Mouse (Mus musculus): ENCODE measurements around the gene Rasgef1c. TPM values are rescaled to one million over a fixed set of nuclear protein-coding genes. Genes with fewer than 3 reads are reported as not detected.
A peak's percentile ranks its signal among the peaks of the same experiment; 100 is the strongest.

The Rasgef1c gene
- total RNA-seq, 2 experiments from 2014 or later, result 0.13 to 0.31 TPM

- H3K27ac ChIP-seq, result 0 out of 2 replicates have a peak overlapping the region, but pooled peaks have one; percentile 38
- intact Hi-C loops (cut with DNase I), result no loop called here
- no peak for TF ChIP-seq CTCF (IDR thresholded peaks at IDR 0.05)
- no peak for DNase-seq
- no peak overlapping the region for H3K4me3 ChIP-seq
These were observed 29.5 kb downstream of the Rasgef1c start for GRCm38 (mm10) chr11:49931037-49931625.

- DNase-seq, result no peak
- TF ChIP-seq CTCF (IDR thresholded peaks at IDR 0.05), result no peak
- Histone ChIP-seq H3K27ac (no peak overlapping the region), H3K4me3 (no peak overlapping the region)
- intact Hi-C loops (cut with DNase I), result no loop called here
These were observed 30.2 kb downstream of the Rasgef1c start for GRCm38 (mm10) chr11:49931853-49932252.

GRCm38 (mm10) chr11:49933811-49934210 is 32.2 kb downstream of the Rasgef1c start:
- no peak for DNase-seq
- H3K4me3 ChIP-seq, result no peak overlapping the region
- intact Hi-C loops (cut with DNase I), result no loop called here
- TF ChIP-seq CTCF (IDR thresholded peaks at IDR 0.05), result no peak
- no peak overlapping the region for H3K27ac ChIP-seq

- H3K4me3 ChIP-seq, result no peak overlapping the region
- H3K27ac ChIP-seq, result peak overlapping the region; percentile 40; the same call in 1 of the 2 replicates
- no peak for TF ChIP-seq CTCF (IDR thresholded peaks at IDR 0.05)
- intact Hi-C loops (cut with DNase I), result no loop called here
- DNase-seq, result no peak
These were observed 32.7 kb downstream of the Rasgef1c start for GRCm38 (mm10) chr11:49934322-49934721.

DNA sequence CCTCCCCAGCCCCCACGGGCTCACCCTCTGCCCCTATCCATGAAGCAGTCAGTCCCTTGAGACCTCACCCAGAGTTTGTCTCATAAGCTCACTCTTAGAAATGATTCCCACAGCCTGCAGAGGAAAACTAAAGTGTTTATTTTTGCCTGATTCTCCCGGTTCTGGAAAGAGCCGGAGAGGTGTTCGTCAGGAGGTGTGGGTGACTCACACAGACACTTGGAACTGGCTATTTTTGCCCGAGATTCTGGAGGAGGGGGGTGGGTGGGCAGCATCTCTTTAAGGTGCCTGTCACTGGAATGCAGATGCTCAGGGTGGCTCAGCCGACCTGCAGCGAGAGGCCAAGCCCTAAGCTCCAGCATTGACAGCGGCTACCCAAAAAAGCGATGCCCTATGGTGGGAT is 34.8 kb downstream of the Rasgef1c start:
- intact Hi-C loops (cut with DNase I), result no loop called here
- TF ChIP-seq CTCF (IDR thresholded peaks at IDR 0.05), result no peak

GRCm38 (mm10) chr11:49937779-49938178 is 36.1 kb downstream of the Rasgef1c start:
- no peak for DNase-seq
- no peak for TF ChIP-seq CTCF (IDR thresholded peaks at IDR 0.05)
- Histone ChIP-seq H3K4me3 (no peak overlapping the region), H3K27ac (no peak overlapping the region)
- intact Hi-C loops (cut with DNase I), result no loop called here

More for the DNA sequence above, 34.8 kb downstream of the Rasgef1c start:
- Histone ChIP-seq H3K27ac (no peak overlapping the region), H3K4me3 (no peak overlapping the region)
- DNase-seq, result no peak

DNA sequence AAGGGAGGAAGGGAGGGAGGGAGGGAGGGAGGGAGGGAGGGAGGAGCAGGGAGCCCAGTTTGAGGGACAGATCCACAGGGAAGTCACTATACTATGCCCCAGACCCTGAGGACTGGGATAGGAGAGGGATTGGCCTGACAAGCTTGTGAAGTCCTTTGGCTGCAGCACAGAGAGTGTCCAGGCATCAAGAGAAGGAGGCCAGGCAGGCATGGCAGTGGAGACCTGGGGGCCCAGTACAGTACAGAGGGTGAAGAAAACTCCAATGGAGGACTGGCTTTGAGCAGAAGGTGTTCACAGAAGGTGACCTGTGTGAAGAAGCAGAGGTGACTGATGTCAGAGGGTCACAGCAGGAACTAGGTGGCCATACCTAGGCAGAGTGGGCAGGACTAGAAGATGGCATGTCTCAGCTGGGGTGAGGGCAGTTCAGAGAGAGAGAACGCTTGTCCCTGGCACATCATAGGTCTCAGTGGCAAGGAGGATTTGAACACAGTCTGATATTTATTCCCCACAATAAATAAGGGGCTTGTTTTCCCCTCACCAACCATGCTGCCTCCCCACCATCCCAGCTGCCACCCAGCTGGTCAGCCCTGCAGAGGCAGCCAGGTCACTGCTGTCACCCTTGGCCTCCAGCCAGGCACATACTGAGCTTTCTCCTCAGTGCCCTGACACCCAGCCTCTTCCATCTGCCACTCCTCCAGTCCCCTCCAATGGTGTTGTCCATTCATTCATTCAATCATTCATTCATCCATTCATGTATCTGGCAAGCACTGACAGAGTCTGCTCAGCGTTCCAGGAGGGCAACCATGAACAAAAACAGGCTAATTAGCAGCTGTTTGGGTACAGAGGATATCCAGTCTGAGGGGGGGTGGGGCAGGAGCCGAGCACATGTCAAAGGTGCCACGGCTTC is 36.9 kb downstream of the Rasgef1c start:
- Histone ChIP-seq H3K4me3 (no peak overlapping the region), H3K27ac (no peak overlapping the region)
- intact Hi-C loops (cut with DNase I), result no loop called here
- TF ChIP-seq CTCF (IDR thresholded peaks at IDR 0.05), result no peak
- peak; percentile 73 for DNase-seq

- Histone ChIP-seq H3K4me3 (no peak overlapping the region), H3K27ac (no peak overlapping the region)
- TF ChIP-seq CTCF (IDR thresholded peaks at IDR 0.05), result no peak
- no peak for DNase-seq
- intact Hi-C loops (cut with DNase I), result no loop called here
These were observed 41.2 kb downstream of the Rasgef1c start for GRCm38 (mm10) chr11:49942841-49943240.

DNA sequence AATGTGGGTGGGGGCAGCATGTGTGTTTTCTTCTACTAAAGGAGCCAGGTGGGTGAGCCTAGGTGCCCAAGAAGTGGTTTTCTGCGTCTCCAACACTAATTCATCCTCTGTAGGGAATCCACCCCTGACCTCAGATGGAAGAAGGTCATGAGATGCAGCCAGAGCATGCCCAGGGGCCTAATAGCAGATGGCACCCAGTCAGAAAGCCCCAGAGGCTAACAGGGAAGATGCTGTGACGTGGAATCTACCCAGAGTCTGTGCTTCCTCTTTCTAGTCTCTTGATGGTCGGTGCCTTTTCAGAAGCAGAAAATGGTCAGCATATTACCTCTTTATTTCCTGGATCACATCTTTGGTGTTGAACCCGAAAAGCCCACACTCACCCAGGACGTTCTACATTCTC is 42.3 kb downstream of the Rasgef1c start:
- TF ChIP-seq CTCF (IDR thresholded peaks at IDR 0.05), result no peak
- intact Hi-C loops (cut with DNase I), result no loop called here
- Histone ChIP-seq H3K4me3 (no peak overlapping the region), H3K27ac (no peak overlapping the region)
- DNase-seq, result no peak

DNA sequence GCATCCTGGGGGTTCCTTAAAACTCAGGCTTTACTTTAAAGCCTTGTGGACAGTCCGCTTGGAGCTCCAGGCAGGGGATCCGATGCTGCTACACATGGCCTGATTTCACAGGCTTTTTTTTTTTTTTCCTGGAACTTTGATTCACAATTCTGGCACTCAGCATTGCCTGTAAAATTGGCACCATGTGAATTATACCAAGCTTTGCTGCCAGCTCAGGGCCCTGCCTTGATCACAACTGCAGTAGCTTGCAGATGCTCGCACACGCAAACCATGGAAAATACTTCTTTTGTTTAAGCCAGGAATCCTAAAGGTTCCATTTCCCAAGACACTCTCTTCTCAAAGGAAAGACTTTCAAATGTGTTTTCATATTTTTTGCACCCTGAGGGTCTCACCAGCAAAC is 44.1 kb downstream of the Rasgef1c start:
- no peak overlapping the region for H3K27ac ChIP-seq
- no peak overlapping the region for H3K4me3 ChIP-seq
- DNase-seq, result no peak
- intact Hi-C loops (cut with DNase I), result no loop called here
- no peak for TF ChIP-seq CTCF (IDR thresholded peaks at IDR 0.05)

DNA sequence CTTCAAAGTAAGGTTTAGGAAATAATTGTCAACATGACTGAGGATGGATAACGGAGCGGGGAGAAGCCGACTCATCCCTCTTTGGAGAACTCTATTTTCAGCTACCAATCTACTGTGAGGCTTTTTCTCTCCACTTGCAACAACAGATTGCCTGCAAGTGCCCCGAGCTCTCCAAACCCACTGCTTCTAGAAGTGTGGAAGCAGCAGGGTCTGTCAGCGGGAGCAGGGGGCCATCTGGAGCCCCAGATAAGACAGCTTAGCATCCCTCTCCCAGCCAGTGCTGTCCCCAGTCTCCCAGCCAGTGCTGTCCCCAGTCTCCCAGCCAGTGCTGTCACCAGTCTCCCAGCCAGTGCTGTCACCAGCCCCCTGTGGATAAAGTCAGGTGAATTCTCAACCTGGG is 48.2 kb downstream of the Rasgef1c start:
- intact Hi-C loops (cut with DNase I), result no loop called here
- no peak for DNase-seq
- no peak overlapping the region for H3K27ac ChIP-seq
- no peak for TF ChIP-seq CTCF (IDR thresholded peaks at IDR 0.05)
- H3K4me3 ChIP-seq, result no peak overlapping the region

- Histone ChIP-seq H3K4me3 (no peak overlapping the region), H3K27ac (no peak overlapping the region)
- no peak for TF ChIP-seq CTCF (IDR thresholded peaks at IDR 0.05)
- DNase-seq, result no peak
- intact Hi-C loops (cut with DNase I), result no loop called here
These were observed 52.0 kb downstream of the Rasgef1c start for GRCm38 (mm10) chr11:49953616-49954015.

DNA sequence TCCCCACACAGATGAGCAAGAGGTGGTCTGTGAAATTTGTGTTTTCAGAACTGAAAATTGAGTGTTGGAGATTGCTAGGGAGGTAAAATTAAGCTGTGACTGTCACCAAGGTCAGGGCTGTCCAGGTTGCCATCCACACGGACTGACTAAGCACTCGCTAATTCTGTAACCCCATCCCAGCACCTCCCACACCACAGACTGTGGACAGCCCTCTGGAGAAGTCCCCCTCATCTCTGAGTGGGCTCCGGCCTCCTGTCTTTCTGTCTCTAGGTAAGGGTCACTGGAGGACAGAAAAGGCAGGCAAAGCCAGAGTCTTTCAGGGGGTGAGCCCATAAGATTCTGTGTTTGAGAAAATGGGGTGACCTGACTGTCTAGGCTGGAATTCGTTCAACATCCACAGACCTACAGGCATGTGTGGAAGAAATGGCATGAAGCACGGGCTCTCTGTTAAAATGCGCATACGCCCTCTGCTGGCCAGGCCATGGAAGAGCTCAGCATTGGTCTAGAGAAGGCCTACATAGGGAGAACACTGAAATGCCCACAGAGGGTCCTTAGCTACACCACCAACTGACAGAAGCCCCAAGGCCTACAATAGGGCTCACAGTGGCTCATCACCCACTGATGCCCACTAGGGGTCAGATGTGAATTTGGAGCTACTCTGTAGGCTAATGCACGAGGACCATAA is 54.1 kb downstream of the Rasgef1c start:
- peak; percentile 74 for DNase-seq
- no peak overlapping the region for H3K4me3 ChIP-seq
- H3K27ac ChIP-seq, result no peak overlapping the region
- peak; percentile 88 for TF ChIP-seq CTCF (IDR thresholded peaks at IDR 0.05)
- intact Hi-C loops (cut with DNase I), result loop anchor here (5.0 kb wide), 1 partner anchor 53 kb away; the partner anchor contains the start of gene Rasgef1c

All from gastrocnemius, adult 2 months (tissue).